Mouse (Mus musculus) mature B cell (primary cell): ENCODE data around the gene Wfdc11.
"Not testable (repeated sequence)": the region's sequence is repeated elsewhere in the genome, so short reads cannot be mapped to it uniquely, and the experiment has no call there.

Experiments used
- in situ Hi-C: fragments of 300-500 bp; cut with MboI; formaldehyde crosslinking; loops from 2 replicates; pipeline ENCODE4 v1.14.3; 2019

Gene Wfdc11

DNA sequence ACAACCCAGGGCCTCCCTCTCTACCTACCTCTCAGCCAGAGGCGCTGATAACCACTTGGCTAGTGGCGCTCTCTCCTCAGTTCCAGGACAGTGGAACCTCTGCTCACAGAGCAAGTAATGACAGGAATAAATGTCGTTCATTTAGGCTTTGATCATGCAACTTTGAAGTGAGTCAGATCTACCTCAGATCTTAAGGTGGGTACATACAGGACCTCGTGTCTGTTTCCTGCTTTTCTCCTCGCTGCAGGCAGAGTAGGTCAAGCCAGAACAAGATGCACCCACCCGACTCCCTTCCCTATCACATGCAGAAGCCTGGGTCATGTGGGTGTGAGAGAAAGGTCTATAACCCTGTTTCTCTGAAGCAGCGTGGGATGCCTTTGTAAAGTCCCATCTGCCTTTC, at the start of gene Wfdc11:
TSS of gene Wfdc11 (minus strand) at position 101 of the 400 bp plus-strand sequence.
- in situ Hi-C loops, result no loop called here

- in situ Hi-C loops, result no loop called here
Observed at GRCm38 (mm10) chr2:164723276-164723675, 49.4 kb upstream of the Wfdc11 start.

GRCm38 (mm10) chr2:164716194-164716786, 42.4 kb upstream of the Wfdc11 start:
- in situ Hi-C loops, result not testable (repeated sequence)

DNA sequence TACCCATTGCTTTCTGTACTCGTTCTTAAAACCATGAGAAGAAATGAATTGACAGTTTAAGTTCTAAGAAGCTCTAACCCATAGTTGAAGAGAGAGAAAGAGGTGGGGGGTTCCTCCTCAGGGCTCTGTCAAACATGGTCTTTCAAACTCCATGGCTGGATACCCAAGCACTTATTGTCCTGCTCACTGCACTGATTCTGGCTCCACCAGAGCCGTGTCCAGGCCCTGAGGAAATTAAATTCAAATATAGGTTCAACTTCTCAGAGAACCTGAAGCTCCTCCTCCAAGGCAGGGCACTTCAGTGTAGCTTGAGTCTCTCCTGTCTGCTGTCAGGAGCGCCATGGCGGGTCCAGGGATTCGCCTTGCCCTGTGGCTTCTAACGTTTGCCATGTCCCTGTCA, 41.1 kb upstream of the Wfdc11 start, which contains the start of gene Spint5:
TSS of gene Spint5 (plus strand) at position 301 of the 400 bp plus-strand sequence.
- in situ Hi-C loops, result no loop called here

DNA sequence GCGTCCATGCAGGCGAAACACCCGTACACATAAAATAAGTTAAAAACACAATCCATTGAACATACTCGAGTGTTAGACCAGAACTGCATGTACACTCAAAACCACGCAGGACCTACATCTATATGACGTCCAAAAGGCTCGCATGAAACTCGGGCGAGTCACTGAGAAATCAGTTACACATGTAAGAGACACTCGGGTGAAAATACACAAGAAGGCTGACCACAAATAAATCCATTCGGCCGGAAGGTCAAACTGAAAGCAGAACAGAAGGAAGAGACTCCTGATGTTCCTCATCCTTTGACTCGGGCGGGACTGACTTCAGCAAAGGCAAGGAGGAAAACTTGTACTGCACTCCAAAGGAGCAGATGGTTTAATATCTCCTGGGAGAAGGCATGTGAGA, 32.1 kb upstream of the Wfdc11 start:
- in situ Hi-C loops, result no loop called here

GRCm38 (mm10) chr2:164705328-164705727, 31.4 kb upstream of the Wfdc11 start:
- in situ Hi-C loops, result no loop called here

DNA sequence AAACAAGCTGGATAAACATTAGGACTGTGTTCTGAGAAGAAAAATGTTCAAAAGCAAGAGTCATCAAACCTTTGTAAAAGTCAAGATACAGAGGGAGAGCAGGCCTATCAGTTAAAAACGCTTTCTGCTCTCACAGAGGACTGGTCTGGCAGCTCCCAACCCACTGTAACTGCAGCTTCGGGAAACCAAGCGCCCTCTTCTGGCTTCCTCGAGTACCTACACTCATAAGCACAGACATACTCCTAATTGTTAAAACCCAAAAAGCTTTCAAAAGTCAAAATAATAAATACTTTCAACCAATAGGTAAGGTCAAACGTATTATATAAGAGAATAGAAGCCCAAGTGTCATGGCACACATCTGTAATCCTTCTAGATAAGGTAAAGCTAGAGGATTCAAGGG, 30.3 kb upstream of the Wfdc11 start:
- in situ Hi-C loops, result no loop called here

DNA sequence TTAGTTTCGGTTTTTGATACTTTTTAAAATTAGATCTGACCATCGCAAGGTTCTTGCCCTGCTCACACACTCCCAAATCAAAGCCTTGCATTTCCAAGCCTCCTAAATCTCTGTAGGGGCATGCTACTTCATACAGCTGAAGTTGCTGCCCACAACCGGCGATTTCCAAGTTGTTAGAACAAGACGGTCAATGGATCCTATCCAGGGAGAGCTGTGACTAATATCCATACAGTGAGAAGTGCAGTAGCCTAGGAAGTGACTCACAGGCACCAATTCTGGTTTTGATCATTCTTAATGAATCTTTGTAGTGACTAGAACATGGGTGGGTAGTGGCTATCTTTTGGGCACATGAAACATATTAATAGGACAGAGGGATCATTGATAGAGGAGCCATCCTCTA, 27.9 kb upstream of the Wfdc11 start:
- in situ Hi-C loops, result no loop called here

DNA sequence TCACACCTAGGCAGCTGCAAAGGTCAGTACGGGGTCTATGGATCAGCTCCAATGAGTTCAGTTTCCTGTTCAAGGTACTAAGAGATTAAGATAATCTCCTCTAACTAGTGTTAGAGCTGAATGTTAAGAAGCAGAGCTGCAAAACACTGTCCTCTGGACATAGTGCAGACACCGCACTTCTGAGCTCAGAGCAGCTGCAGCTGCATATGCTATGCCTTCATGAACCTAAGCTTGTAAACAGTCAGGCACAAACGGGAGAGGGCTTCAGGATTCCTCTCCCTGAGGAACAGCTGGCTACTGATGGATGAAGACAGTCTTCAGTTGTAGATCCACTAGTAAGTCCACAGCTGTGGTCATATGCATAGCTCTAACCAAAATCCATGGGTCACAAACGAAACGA, 27.1 kb upstream of the Wfdc11 start:
- in situ Hi-C loops, result no loop called here

- in situ Hi-C loops, result no loop called here
Observed at GRCm38 (mm10) chr2:164698201-164698600, 24.3 kb upstream of the Wfdc11 start, which contains the start of gene Spint4. Gene Spint4 (plus strand): TSS chr2:164698501.

GRCm38 (mm10) chr2:164684807-164685206, 10.9 kb upstream of the Wfdc11 start, which contains the start of gene Wfdc13:
Gene Wfdc13 (plus strand): TSS chr2:164685107.
- in situ Hi-C loops, result no loop called here

GRCm38 (mm10) chr2:164679906-164680305, 6.0 kb upstream of the Wfdc11 start:
- in situ Hi-C loops, result no loop called here

DNA sequence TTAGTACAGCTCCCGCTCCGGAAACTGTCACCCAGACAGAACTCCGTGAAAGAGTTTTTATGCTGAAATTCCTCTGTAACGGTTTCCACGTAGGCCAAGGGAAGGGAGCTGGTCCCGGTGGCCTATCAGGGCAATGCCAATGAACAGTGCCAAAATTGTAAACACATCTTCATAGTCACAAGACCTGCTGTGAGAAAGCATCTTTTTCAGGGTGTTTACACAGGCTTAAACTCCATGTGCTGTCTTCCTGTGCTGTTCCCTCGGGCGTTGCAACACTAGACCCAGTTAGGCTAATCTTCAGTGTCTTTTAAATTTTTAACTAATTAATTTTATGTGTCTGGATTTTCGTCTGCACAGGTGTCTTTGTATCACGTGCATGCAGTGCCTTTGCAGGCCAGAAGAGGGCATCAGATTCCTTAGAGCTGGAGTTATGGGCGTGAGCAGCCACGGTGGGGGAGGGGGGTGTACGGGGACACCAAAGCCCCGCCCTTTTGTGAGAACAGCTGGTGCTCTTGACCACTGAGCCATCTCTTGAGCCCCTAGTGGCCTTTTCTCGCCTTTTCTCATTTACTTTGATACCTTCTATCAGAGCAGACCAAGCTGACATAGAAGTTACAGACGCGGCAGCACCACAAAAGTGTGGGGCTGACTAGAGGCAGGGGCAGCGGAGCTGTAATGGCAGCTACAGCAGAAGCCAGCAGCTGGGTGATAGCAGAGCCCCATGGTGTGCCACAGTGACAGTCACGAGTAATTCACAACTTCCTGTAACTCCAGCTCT, 5.2 kb upstream of the Wfdc11 start:
- in situ Hi-C loops, result no loop called here

- in situ Hi-C loops, result no loop called here
Observed at GRCm38 (mm10) chr2:164676916-164677685, 3.2 kb upstream of the Wfdc11 start.

DNA sequence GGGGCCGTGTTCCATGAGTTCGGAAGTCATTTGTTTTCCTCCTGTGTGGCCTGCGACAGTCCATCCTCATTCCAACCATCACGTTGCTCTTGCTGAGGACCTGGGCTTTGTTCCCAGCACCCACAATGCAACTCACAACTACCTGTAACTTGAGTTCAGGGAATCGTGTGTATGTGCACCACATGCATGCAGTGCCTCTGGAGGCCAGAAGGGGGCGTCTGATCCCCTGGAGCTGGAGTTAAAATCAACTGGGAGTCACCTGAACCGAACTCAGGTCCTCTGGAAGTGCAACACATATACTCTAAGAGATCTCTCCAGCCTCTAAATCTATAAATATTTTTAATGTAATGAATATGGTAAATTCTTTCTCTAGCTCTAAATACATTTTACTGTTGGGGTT, 2.2 kb upstream of the Wfdc11 start:
- in situ Hi-C loops, result no loop called here

DNA sequence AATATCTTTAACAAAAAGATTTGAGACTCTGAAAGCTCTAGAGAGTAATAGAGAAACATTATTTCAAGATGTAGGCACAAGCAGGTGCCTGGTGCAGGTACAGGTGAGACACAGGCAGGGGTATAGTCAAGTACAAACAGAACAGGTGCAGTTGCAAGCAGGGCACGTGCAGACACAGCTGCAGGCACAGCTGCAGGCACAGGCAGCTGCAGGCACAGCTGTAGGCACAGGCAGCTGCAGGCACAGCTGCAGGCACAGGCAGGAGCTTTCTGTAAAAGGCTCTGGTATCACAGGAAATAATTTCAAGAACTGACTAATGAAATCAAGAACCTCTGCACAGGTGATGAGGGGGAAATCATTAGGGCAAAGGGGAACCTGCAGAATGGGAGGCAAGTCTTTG, 2.9 kb downstream of the Wfdc11 start:
- in situ Hi-C loops, result no loop called here

GRCm38 (mm10) chr2:164670261-164670660, 3.6 kb downstream of the Wfdc11 start:
- in situ Hi-C loops, result no loop called here

GRCm38 (mm10) chr2:164664851-164665250, 9.0 kb downstream of the Wfdc11 start:
- in situ Hi-C loops, result no loop called here

DNA sequence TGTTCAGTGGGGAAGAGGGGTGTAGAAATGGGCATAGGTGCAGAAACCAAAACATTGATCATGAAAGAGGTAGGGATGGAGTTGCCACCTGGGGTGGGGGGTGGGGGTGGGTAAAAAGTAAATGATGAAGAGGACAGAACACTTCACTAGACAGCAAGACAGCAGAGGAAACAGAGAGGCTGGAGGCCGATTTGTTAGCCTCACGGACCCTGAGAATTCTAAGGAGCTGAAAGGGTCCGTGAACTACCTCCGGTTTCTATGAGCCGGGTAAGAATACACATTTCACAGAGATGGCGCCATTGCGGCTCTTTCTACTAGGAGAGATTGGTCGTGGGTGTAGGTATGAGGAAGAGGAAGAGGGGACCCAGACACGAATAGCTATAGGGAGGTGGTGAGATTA, 17.4 kb downstream of the Wfdc11 start, which contains the start of gene Wfdc9:
TSS of gene Wfdc9 (minus strand) at position 101 of the 400 bp plus-strand sequence.
- in situ Hi-C loops, result no loop called here

GRCm38 (mm10) chr2:164655858-164656257, 18.0 kb downstream of the Wfdc11 start, which contains the start of gene Wfdc10:
Gene Wfdc10 (plus strand): TSS chr2:164656046.
- in situ Hi-C loops, result no loop called here

DNA sequence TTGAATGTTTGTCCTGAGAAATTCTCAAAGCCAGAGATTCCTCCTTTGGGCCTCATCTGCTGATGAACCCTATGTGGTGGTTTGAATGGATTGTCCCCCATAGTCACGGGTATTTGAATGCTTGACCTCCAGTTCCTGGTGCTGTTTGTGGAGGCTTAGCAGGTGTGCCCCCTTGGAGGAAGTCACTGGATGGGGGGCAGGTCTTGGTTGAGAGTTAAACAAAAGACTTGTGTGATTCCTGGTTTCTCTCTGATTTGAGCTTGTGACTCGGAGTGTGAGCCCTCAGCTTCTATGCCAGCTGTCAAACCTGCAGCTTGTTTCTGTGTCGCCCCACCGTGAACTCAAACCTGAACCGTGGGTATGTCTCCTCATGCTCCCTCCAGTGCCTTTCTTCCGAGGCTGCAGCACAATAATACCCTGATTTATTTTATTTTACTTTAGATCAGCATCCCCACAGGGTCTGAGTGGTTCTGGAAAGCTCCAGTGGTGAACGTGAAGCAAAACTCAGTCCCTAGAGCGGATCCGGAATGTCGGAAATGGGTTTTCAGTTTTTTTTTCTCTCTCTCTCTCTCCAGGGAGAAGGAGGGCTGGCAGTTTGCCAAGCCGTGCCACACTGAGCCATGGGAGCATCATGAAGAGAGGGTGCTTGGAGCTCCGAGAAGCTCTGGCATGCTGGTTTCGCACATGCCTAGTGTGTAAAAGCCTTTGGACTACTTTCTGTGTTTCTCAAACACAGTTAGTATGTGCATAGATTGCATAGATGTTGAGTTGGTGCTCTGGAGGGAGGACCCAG, 31.8 kb downstream of the Wfdc11 start:
- in situ Hi-C loops, result no loop called here

GRCm38 (mm10) chr2:164641129-164641528, 32.8 kb downstream of the Wfdc11 start:
- in situ Hi-C loops, result no loop called here
